Mouse (Mus musculus) limb, embryonic 11.5 days (tissue): ENCODE measurements around the gene Il13ra1. TPM values are rescaled to one million over a fixed set of nuclear protein-coding genes. Genes with fewer than 3 reads are reported as not detected.

Experiments
- ATAC-seq: fragments of 200-750 bp; cut with Nextera tagmentation; 2 replicates; pipeline ENCODE4 v1.8.0; 2017; ENCODE audit warnings: low read depth; ENCODE audit not compliant: insufficient number of reproducible peaks, low FRiP score, low TSS enrichment
- DNase-seq: peaks from one replicate; pipeline ENCODE4 v3.0.0-alpha.2; 2015; ENCODE audit warnings: low spot score
- H3K27ac ChIP-seq: fragments of 300-500 bp; sonication (generic); replicated peaks from 2 replicates; pipeline ENCODE4 v1.5.1; 2014; ENCODE audit warnings: low read depth, mild to moderate bottlenecking, low read length
- H3K27me3 ChIP-seq: fragments of 300-500 bp; sonication (generic); 2 replicates; pipeline ENCODE4 v1.6.1; 2014; ENCODE audit warnings: mild to moderate bottlenecking, low read length, mixed read lengths; ENCODE audit not compliant: control insufficient read depth, insufficient read depth
- H3K36me3 ChIP-seq: fragments of 300-500 bp; sonication (generic); 2 replicates; pipeline ENCODE4 v1.6.1; 2014; ENCODE audit warnings: mild to moderate bottlenecking, low read length, moderate library complexity, mixed read lengths; ENCODE audit not compliant: control insufficient read depth, insufficient read depth
- H3K4me1 ChIP-seq: fragments of 300-500 bp; sonication (generic); 2 replicates; pipeline ENCODE4 v1.6.1; 2014; ENCODE audit warnings: low read length, mixed read lengths; ENCODE audit not compliant: control insufficient read depth, insufficient read depth
- H3K4me2 ChIP-seq: fragments of 300-500 bp; sonication (generic); 2 replicates; pipeline ENCODE4 v1.6.1; 2014; ENCODE audit warnings: low read depth, mild to moderate bottlenecking, moderate library complexity; ENCODE audit not compliant: severe bottlenecking
- H3K4me3 ChIP-seq: fragments of 300-500 bp; sonication (generic); 2 replicates; pipeline ENCODE4 v1.5.1; 2014; ENCODE audit warnings: low read depth, low read length
- H3K9ac ChIP-seq: fragments of 300-500 bp; sonication (generic); 2 replicates; pipeline ENCODE4 v1.6.1; 2014; ENCODE audit warnings: mild to moderate bottlenecking, low read length
- H3K9me3 ChIP-seq: fragments of 300-500 bp; sonication (generic); 2 replicates; pipeline ENCODE4 v1.6.1; 2016; ENCODE audit warnings: low read length; ENCODE audit not compliant: control insufficient read depth
- WGBS: fragments of 180-500 bp; shearing (Covaris S2); extraction: QIAGEN DNeasy Blood & Tissue Kit; methylation state at CpG from one replicate; pipeline ENCODE4 v1.1.7; 2014; 5-methylcytosine and 5-hydroxymethylcytosine counted together
- polyA plus RNA-seq: library from polyadenylated mRNA; unstranded; fragments of >200 nt; fragmentation: Nextera tagmentation; extraction: Ambion mirVana; gene quantifications from 2 replicates; pipeline ENCODE4 v1.2.1, GENCODE M21; 2014

Gene Il13ra1
- polyA plus RNA-seq, 1 experiment from 2014 or later: 4.0 TPM

DNA sequence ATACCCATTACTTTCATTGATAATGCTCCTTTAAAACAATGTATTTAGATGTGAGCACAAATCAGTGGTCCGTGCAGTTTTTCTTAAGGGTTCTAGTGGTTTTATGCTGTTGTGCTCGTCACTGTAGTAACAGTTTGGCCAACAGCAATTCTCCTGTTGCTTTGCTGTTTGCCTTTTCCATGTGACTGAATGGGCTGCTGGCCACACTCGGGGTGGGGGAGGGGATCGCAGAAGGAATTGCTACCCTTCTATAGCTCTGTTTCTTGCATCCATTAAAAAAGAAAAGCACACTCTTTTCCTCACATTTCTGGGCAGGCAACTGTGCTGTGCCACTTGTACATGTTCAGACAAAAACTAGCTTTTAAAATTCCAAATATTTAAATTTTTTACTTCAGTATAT, 49.7 kb downstream of the Il13ra1 start:
- DNase-seq (peak; percentile 21), ATAC-seq (no peak)
- H3K36me3 ChIP-seq: no peaks in the 10 kb centered on the region
- H3K4me1 ChIP-seq: no peaks in the 10 kb centered on the region
- WGBS: 21% methylated on average over 4 of the region's 4 CpGs
- no peak overlapping the region for H3K4me3 ChIP-seq
- H3K4me2 ChIP-seq: no peak overlapping the region
- no peak overlapping the region for H3K27ac ChIP-seq
- H3K9me3 ChIP-seq: no peaks in the 10 kb centered on the region
- no peaks in the 10 kb centered on the region for H3K27me3 ChIP-seq
- H3K9ac ChIP-seq: no peak overlapping the region

DNA sequence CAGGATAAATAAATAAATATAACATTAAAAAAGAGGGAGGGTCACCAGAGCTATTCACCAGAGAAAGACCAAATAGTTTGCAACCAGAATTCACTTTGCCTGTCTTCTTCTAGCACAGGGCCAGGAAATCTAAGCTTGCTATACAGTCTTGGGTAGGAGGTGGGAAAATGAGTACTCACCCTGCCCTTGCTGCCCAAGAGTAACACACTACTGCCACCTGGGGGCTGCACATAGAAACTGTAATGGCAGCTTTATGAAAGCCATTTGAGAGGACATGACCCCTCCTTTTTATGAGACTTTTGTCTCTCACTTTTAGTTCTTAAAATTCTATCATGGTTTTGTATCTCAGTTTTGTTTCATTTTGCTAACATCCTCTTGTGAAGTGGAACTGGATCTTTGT, 71.7 kb downstream of the Il13ra1 start:
- no peaks in the 10 kb centered on the region for H3K9me3 ChIP-seq
- H3K4me3 ChIP-seq: no peak overlapping the region
- no peak overlapping the region for H3K9ac ChIP-seq
- no peaks in the 10 kb centered on the region for H3K27me3 ChIP-seq
- H3K36me3 ChIP-seq: no peaks in the 10 kb centered on the region
- H3K27ac ChIP-seq: no peak overlapping the region
- no peak overlapping the region for H3K4me2 ChIP-seq
- no peaks in the 10 kb centered on the region for H3K4me1 ChIP-seq
- ATAC-seq (no peak), DNase-seq (peak; percentile 51)

DNA sequence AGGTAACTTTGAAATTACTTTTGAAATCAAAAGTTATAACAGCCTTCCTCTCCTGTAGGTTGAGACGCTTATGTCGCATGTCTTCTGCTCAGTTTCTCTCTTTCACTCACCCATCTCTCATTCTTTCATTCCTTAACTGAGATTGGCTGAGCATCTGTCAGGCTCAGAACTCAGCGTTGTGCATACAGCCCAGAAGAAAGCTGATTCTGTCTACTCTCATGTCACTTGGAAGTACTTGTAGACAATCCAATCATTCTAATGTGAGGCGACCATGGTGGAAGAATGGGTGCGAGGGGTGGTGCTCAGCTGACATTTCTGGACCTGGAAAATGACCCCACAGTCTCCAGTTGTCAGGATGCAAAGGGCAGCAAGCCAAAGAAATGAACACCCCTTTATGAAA, 74.1 kb downstream of the Il13ra1 start:
- Histone ChIP-seq H3K27ac (no peak overlapping the region), H3K9me3 (no peaks in the 10 kb centered on the region), H3K4me1 (no peaks in the 10 kb centered on the region), H3K4me3 (no peak overlapping the region), H3K4me2 (no peak overlapping the region), H3K9ac (no peak overlapping the region), H3K27me3 (no peaks in the 10 kb centered on the region), H3K36me3 (no peaks in the 10 kb centered on the region)
- DNase-seq: no peak
- 73% methylated on average over 5 of the region's 5 CpGs for WGBS
- ATAC-seq: no peak

DNA sequence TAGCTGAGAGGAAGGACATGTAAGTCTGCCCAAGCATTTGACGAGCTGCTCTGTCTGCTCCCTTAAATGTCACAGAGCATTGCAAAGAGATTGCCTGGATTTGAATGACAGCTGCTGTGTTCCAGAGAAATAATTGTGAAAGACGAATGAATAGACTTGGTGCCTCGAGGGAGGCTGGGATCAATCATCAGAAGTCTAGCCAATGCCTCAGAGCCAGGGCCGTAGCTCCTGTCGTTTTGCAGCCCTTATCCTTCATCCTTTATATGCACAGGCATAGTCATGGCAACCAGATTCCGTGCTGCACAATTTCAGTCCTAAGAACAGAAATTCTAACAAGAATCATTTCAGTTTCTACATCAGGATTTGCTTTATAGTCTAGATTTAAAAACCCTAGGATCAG, 74.5 kb downstream of the Il13ra1 start:
- no peaks in the 10 kb centered on the region for H3K4me1 ChIP-seq
- no peak overlapping the region for H3K9ac ChIP-seq
- WGBS: 55% methylated on average over 6 of the region's 6 CpGs
- DNase-seq (no peak), ATAC-seq (no peak)
- no peak overlapping the region for H3K27ac ChIP-seq
- no peaks in the 10 kb centered on the region for H3K27me3 ChIP-seq
- H3K4me3 ChIP-seq: no peak overlapping the region
- no peak overlapping the region for H3K4me2 ChIP-seq
- H3K9me3 ChIP-seq: no peaks in the 10 kb centered on the region
- no peaks in the 10 kb centered on the region for H3K36me3 ChIP-seq

DNA sequence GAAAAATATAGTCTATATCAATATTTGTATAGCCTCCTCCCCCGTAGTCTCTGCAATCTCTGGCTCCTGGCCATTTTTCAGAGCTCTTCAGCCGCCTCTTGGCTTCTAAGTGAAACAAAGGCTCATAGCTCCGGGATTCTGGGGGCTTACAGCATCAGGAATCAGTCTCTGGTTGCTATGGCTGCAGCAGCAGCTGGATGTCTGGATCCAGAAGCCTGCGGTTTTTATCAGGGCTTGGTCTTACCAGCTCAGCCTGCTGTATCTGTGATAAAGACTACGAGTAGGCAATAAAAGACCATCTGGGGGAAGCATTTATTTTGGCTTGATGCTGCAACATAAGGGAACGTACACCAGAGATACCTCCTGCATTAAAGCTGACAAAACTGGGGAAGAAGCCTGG, 82.0 kb downstream of the Il13ra1 start:
- H3K27ac ChIP-seq: no peak overlapping the region
- DNase-seq (no peak), ATAC-seq (no peak)
- no peaks in the 10 kb centered on the region for H3K27me3 ChIP-seq
- no peak overlapping the region for H3K9ac ChIP-seq
- no peaks in the 10 kb centered on the region for H3K4me1 ChIP-seq
- no peak overlapping the region for H3K4me2 ChIP-seq
- 39% methylated on average over 6 of the region's 6 CpGs for WGBS
- no peak overlapping the region for H3K4me3 ChIP-seq
- no peaks in the 10 kb centered on the region for H3K9me3 ChIP-seq
- no peaks in the 10 kb centered on the region for H3K36me3 ChIP-seq

DNA sequence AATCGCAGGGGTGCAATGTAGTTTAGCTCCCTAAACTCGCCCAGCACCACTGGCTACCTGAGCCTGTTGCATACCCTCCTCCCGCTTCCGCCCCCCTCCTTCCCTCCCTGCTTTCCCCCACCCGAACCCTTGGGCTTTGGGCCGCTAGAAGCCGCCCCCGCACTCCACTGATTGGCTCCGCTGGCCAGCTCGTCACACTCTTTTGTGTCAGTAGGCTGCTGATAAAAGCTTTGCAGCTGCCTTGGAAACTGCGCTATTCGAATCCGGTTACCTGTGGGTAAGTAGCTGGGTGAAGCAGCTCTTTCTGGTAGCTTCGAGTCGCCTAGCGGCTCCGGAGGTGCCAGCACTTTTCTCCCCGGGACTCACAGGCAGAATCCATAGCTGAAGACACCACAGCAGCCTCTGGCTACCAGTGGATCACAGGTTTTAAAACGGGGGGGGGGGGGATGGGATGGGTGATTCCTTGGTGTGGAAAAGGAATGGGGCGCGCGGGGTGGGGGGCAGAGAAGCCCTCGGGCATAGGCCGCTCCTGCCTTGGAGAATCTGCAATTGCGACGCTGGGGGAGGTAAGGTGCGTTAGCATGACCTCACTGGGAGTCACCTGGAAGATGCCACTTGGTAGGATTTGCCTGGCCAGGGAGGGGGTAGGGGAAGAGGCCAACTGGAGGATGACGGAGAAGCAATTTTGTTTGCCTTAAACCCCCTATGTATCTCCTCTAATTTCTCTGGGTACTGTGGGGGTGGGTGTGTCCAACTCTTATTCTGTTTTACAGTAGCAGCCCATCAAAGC, 84.0 kb downstream of the Il13ra1 start, which contains the start of gene Zcchc12:
Gene Zcchc12 (plus strand): TSS at position 169 of the 790 bp plus-strand sequence.
- H3K4me1 ChIP-seq: no peaks in the 10 kb centered on the region
- no peak within 1 kb of the TSS for H3K27ac ChIP-seq
- no peaks in the 10 kb centered on the region for H3K9me3 ChIP-seq
- 21% methylated on average over 28 of the region's 28 CpGs for WGBS
- H3K4me2 ChIP-seq: peak within 1 kb of the TSS; percentile 43
- H3K36me3 ChIP-seq: no peaks in the 10 kb centered on the region
- no peaks in the 10 kb centered on the region for H3K27me3 ChIP-seq
- ATAC-seq (peak; percentile 58), DNase-seq (peak; percentile 51)
- no peak within 1 kb of the TSS for H3K9ac ChIP-seq
- peak within 1 kb of the TSS; percentile 19; the same call in 1 of the 2 replicates for H3K4me3 ChIP-seq

DNA sequence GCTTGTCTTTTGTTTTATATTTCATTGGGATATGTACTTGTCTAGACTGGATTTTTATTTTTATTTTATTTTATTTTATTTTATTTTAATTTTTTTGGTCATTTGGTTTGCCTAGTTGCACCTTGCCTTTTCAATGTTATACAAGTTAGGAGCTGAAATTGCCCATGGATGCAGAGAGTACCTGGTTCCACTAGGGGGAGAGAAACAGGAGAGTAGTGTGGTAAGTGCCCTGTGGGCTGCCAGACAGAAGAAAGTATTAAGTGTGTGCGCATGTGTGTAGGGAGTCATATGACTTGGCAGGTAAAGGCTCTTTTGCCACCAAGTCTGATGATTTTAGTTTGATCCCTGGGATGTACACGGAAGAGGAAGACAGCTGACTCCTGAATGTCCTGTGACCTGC, 97.6 kb downstream of the Il13ra1 start:
- DNase-seq (no peak), ATAC-seq (no peak)
- Histone ChIP-seq H3K27me3 (no peaks in the 10 kb centered on the region), H3K4me1 (no peaks in the 10 kb centered on the region), H3K9me3 (no peaks in the 10 kb centered on the region), H3K36me3 (no peaks in the 10 kb centered on the region), H3K4me2 (no peak overlapping the region), H3K9ac (no peak overlapping the region), H3K4me3 (no peak overlapping the region), H3K27ac (no peak overlapping the region)
- whole genome bisulfite sequencing: 66% methylated on average over 2 of the region's 2 CpGs

DNA sequence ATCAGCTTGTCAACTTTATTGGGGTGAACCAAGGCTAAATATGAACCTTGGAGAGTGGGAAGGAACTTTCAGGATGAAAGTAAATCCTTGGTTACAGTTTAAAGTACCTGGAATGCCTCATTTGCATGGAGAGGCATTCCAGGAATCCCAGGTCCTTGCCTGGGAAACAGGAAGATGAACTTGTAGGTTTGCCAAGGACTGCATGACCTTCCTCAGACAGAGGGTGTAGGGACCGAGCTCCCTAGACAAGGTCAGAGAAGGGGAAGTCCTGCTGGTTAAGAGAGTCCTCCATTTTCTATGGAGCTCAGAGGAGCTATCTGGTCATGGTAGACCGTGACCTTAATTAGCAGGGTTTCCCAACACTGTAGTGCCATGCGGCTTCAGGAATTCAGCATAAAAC, 99.3 kb downstream of the Il13ra1 start:
- H3K9ac ChIP-seq: no peak overlapping the region
- H3K9me3 ChIP-seq: no peaks in the 10 kb centered on the region
- WGBS: 89% methylated on average over 3 of the region's 3 CpGs
- DNase-seq (no peak), ATAC-seq (no peak)
- H3K4me3 ChIP-seq: no peak overlapping the region
- H3K27ac ChIP-seq: no peak overlapping the region
- H3K36me3 ChIP-seq: no peaks in the 10 kb centered on the region
- H3K4me1 ChIP-seq: no peaks in the 10 kb centered on the region
- no peaks in the 10 kb centered on the region for H3K27me3 ChIP-seq
- H3K4me2 ChIP-seq: no peak overlapping the region
